Mouse (Mus musculus) forebrain, embryonic 10.5 days (tissue): Measurements from ENCODE around the gene Rap1gap2. TPM values are rescaled to one million over a fixed set of nuclear protein-coding genes. Genes with fewer than 3 reads are reported as not detected.

Experiments used
- DNase-seq: peaks from one replicate; pipeline ENCODE4 v3.0.0-alpha.2; 2017; ENCODE audit warnings: low spot score; ENCODE audit errors: extremely low spot score
- H3K27ac ChIP-seq: fragments of 300-500 bp; sonication (generic); 2 replicates; pipeline ENCODE4 v1.5.1; 2016; ENCODE audit warnings: mild to moderate bottlenecking
- H3K27me3 ChIP-seq: fragments of 300-500 bp; sonication (generic); 2 replicates; pipeline ENCODE4 v1.6.1; 2016; ENCODE audit warnings: mild to moderate bottlenecking; ENCODE audit not compliant: poor library complexity, severe bottlenecking
- H3K36me3 ChIP-seq: fragments of 300-500 bp; sonication (generic); replicated peaks from 2 replicates; pipeline ENCODE4 v1.6.1; 2016; ENCODE audit warnings: mild to moderate bottlenecking, moderate library complexity
- H3K4me1 ChIP-seq: fragments of 300-500 bp; sonication (generic); 2 replicates; pipeline ENCODE4 v1.6.1; 2016
- H3K4me3 ChIP-seq: fragments of 300-500 bp; sonication (generic); 2 replicates; pipeline ENCODE4 v1.5.1; 2016; ENCODE audit warnings: mild to moderate bottlenecking, moderate library complexity
- H3K9me3 ChIP-seq: fragments of 300-500 bp; sonication (generic); 2 replicates; pipeline ENCODE4 v1.6.1; 2016; ENCODE audit warnings: mild to moderate bottlenecking, moderate library complexity
- WGBS: fragments of 180-500 bp; shearing (Covaris S2); methylation state at CpG from one replicate; pipeline ENCODE4 v1.1.7; 2016; 5-methylcytosine and 5-hydroxymethylcytosine counted together
- polyA plus RNA-seq: library from polyadenylated mRNA; unstranded; fragments of >200 nt; fragmentation: Nextera tagmentation; extraction: Ambion mirVana; gene quantifications from 2 replicates; pipeline ENCODE4 v1.2.1, GENCODE M21; 2016

Gene Rap1gap2
- polyA plus RNA-seq, 1 experiment from 2014 or later, result 0.66 TPM

- H3K9me3 ChIP-seq, result no peaks in the 10 kb centered on the region
- H3K36me3 ChIP-seq, result no peaks in the 10 kb centered on the region
- H3K27me3 ChIP-seq, result peaks cover 19% of the 10 kb centered on the region; the same call in 1 of the 2 replicates
- no peak overlapping the region for H3K27ac ChIP-seq
- no peak overlapping the region for H3K4me3 ChIP-seq
- WGBS, result 87% methylated on average over 11 of the region's 11 CpGs
- DNase-seq, result no peak
- peaks cover 10% of the 10 kb centered on the region for H3K4me1 ChIP-seq
Measured at GRCm38 (mm10) chr11:74391899-74392298, 218.8 kb downstream of the Rap1gap2 start.

- no peak for DNase-seq
- Histone ChIP-seq H3K36me3 (no peaks in the 10 kb centered on the region), H3K4me3 (no peak overlapping the region), H3K27me3 (peaks cover 18% of the 10 kb centered on the region; the same call in 1 of the 2 replicates), H3K27ac (no peak overlapping the region), H3K4me1 (peaks cover 10% of the 10 kb centered on the region), H3K9me3 (no peaks in the 10 kb centered on the region)
- WGBS, result 78% methylated on average over 5 of the region's 5 CpGs
Measured at GRCm38 (mm10) chr11:74387203-74387602, 223.5 kb downstream of the Rap1gap2 start.

GRCm38 (mm10) chr11:74385674-74386073 is 225.0 kb downstream of the Rap1gap2 start:
- DNase-seq, result no peak
- 80% methylated on average over 9 of the region's 9 CpGs for whole genome bisulfite sequencing

GRCm38 (mm10) chr11:74379166-74379873 is 231.4 kb downstream of the Rap1gap2 start:
- H3K4me1 ChIP-seq, result peaks cover 4% of the 10 kb centered on the region; the same call in 1 of the 2 replicates
- no peaks in the 10 kb centered on the region for H3K36me3 ChIP-seq
- H3K27me3 ChIP-seq, result no peaks in the 10 kb centered on the region
- H3K27ac ChIP-seq, result no peak overlapping the region
- no peak for DNase-seq
- no peak overlapping the region for H3K4me3 ChIP-seq
- H3K9me3 ChIP-seq, result no peaks in the 10 kb centered on the region
- WGBS, result 78% methylated on average over 4 of the region's 4 CpGs

More at GRCm38 (mm10) chr11:74385674-74386073, 225.0 kb downstream of the Rap1gap2 start:
- H3K27me3 ChIP-seq, result peaks cover 8% of the 10 kb centered on the region; the same call in 1 of the 2 replicates
- H3K4me3 ChIP-seq, result no peak overlapping the region
- H3K4me1 ChIP-seq, result peaks cover 10% of the 10 kb centered on the region
- H3K36me3 ChIP-seq, result no peaks in the 10 kb centered on the region
- no peaks in the 10 kb centered on the region for H3K9me3 ChIP-seq
- no peak overlapping the region for H3K27ac ChIP-seq

GRCm38 (mm10) chr11:74376847-74377246 is 233.9 kb downstream of the Rap1gap2 start:
- H3K27ac ChIP-seq, result no peak overlapping the region
- no peak for DNase-seq
- peaks cover 4% of the 10 kb centered on the region; the same call in 1 of the 2 replicates for H3K4me1 ChIP-seq
- H3K9me3 ChIP-seq, result no peaks in the 10 kb centered on the region
- H3K27me3 ChIP-seq, result no peaks in the 10 kb centered on the region
- H3K4me3 ChIP-seq, result no peak overlapping the region
- WGBS, result 83% methylated on average over 3 of the region's 3 CpGs
- H3K36me3 ChIP-seq, result no peaks in the 10 kb centered on the region

- no peaks in the 10 kb centered on the region for H3K4me1 ChIP-seq
- H3K27me3 ChIP-seq, result peaks cover 11% of the 10 kb centered on the region
- no peak overlapping the region for H3K4me3 ChIP-seq
- H3K9me3 ChIP-seq, result no peaks in the 10 kb centered on the region; the same call in 1 of the 2 replicates
- 12% methylated on average over 22 of the region's 22 CpGs for WGBS
- H3K36me3 ChIP-seq, result no peaks in the 10 kb centered on the region
- peak; percentile 80 for DNase-seq
- H3K27ac ChIP-seq, result no peak overlapping the region
Measured at GRCm38 (mm10) chr11:74371393-74372100, 239.2 kb downstream of the Rap1gap2 start.

GRCm38 (mm10) chr11:74361769-74362168 is 248.9 kb downstream of the Rap1gap2 start, which contains the start of gene Olfr412:
Gene Olfr412, plus strand, starts transcription at chr11:74362069.
- WGBS, result 77% methylated on average over 1 of the region's 1 CpGs
- no peak for DNase-seq
- no peak within 1 kb of the TSS for H3K4me3 ChIP-seq
- no peaks in the 10 kb centered on the region for H3K4me1 ChIP-seq
- no peaks in the 10 kb centered on the region for H3K27me3 ChIP-seq
- peaks cover 11% of the 10 kb centered on the region; the same call in 1 of the 2 replicates for H3K9me3 ChIP-seq
- H3K36me3 ChIP-seq, result no peaks in the 10 kb centered on the region
- H3K27ac ChIP-seq, result no peak within 1 kb of the TSS

GRCm38 (mm10) chr11:74352550-74352949 is 258.2 kb downstream of the Rap1gap2 start, which contains the start of gene Olfr411:
Gene Olfr411, minus strand, starts transcription at chr11:74352650.
- Histone ChIP-seq H3K9me3 (peaks cover 10% of the 10 kb centered on the region; the same call in 1 of the 2 replicates), H3K4me3 (no peak within 1 kb of the TSS), H3K27ac (no peak within 1 kb of the TSS), H3K36me3 (no peaks in the 10 kb centered on the region), H3K4me1 (no peaks in the 10 kb centered on the region), H3K27me3 (no peaks in the 10 kb centered on the region)
- WGBS, result 84% methylated on average over 3 of the region's 3 CpGs
- DNase-seq, result no peak

GRCm38 (mm10) chr11:74337931-74338330 is 272.8 kb downstream of the Rap1gap2 start, which contains the start of gene Olfr410:
Gene Olfr410, minus strand, starts transcription at chr11:74338031.
- Histone ChIP-seq H3K4me3 (no peak within 1 kb of the TSS), H3K27ac (no peak within 1 kb of the TSS), H3K4me1 (no peaks in the 10 kb centered on the region), H3K36me3 (no peaks in the 10 kb centered on the region), H3K27me3 (no peaks in the 10 kb centered on the region), H3K9me3 (peaks cover 3% of the 10 kb centered on the region; the same call in 1 of the 2 replicates)
- no peak for DNase-seq
- WGBS, result 85% methylated on average over 6 of the region's 6 CpGs

Other genes starting within 250 kb of the Rap1gap2 start
- gene Olfr412, start 248.8 kb downstream of the Rap1gap2 start, polyA plus RNA-seq, result not detected in 2 replicates
- 0.41 and 0.72 TPM in 2 replicates for gene Ccdc92b, start 8.7 kb upstream of the Rap1gap2 start, polyA plus RNA-seq
- 29.0 and 31.2 TPM in 2 replicates for gene Cluh, start 38.6 kb upstream of the Rap1gap2 start, polyA plus RNA-seq
- 45.1 and 48.5 TPM in 2 replicates for gene Pafah1b1, start 113.8 kb upstream of the Rap1gap2 start, polyA plus RNA-seq
- gene Mettl16, start 159.9 kb upstream of the Rap1gap2 start, polyA plus RNA-seq, result 71.6 and 73.4 TPM in 2 replicates
- 4.7 and 4.9 TPM in 2 replicates for gene Mnt, start 220.0 kb upstream of the Rap1gap2 start, polyA plus RNA-seq